Mouse (Mus musculus) MEL (cell line): Measurements from ENCODE around the gene Mrpl49. TPM values are rescaled to one million over a fixed set of nuclear protein-coding genes. Genes with fewer than 3 reads are reported as not detected.

Experiments used
- DNase-seq: peaks from one replicate; pipeline ENCODE4 v3.0.0; 2011; ENCODE audit warnings: low read depth, low spot score
- H3K27ac ChIP-seq: 2 replicates; pipeline ENCODE4 v1.5.1; 2012; ENCODE audit warnings: low read depth, mild to moderate bottlenecking, control low read depth, low read length, moderate library complexity; ENCODE audit not compliant: control insufficient read depth
- H3K27me3 ChIP-seq, 2 experiments: fragments of 150-350 bp in 1 of 2; sonication (generic) in 1 of 2; 2 replicates each; pipeline ENCODE4 v1.6.1; 2012; ENCODE audit warnings: low read length in 2 of 2, mild to moderate bottlenecking in 2 of 2, improper control_type of control experiment in 1 of 2, moderate library complexity in 1 of 2; ENCODE audit not compliant: insufficient read depth in 2 of 2, control insufficient read depth in 1 of 2
- H3K36me3 ChIP-seq, 2 experiments: 2 replicates each; pipeline ENCODE4 v1.6.1; 2012 to 2014; ENCODE audit warnings: low read length in 2 of 2, improper control_type of control experiment in 1 of 2, inconsistent platforms in 1 of 2, mild to moderate bottlenecking in 1 of 2; ENCODE audit not compliant: insufficient read depth in 2 of 2, control insufficient read depth in 1 of 2
- H3K4me1 ChIP-seq, 2 experiments: fragments of 150-350 bp in 1 of 2; sonication (generic) in 1 of 2; 2 replicates each; pipeline ENCODE4 v1.6.1; 2012; ENCODE audit warnings: low read length in 2 of 2, improper control_type of control experiment in 1 of 2, mild to moderate bottlenecking in 1 of 2; ENCODE audit not compliant: insufficient read depth in 2 of 2, control insufficient read depth in 1 of 2
- H3K4me3 ChIP-seq, 2 experiments: fragments of 150-350 bp in 1 of 2; sonication (generic) in 1 of 2; 2 replicates each; pipeline ENCODE4 v1.5.1; 2012; ENCODE audit warnings: low read depth in 2 of 2, low read length in 2 of 2, mild to moderate bottlenecking in 2 of 2, moderate library complexity in 2 of 2, control low read depth in 1 of 2, improper control_type of control experiment in 1 of 2; ENCODE audit not compliant: control insufficient read depth in 1 of 2, insufficient read depth in 1 of 2
- H3K79me2 ChIP-seq: 2 replicates; pipeline ENCODE4 v1.6.1; 2012; ENCODE audit warnings: mild to moderate bottlenecking, low read length, moderate library complexity; ENCODE audit not compliant: control insufficient read depth, poor library complexity, insufficient read depth
- H3K9ac ChIP-seq: 2 replicates; pipeline ENCODE4 v1.6.1; 2012; ENCODE audit warnings: low read depth, mild to moderate bottlenecking, control low read depth, low read length, moderate library complexity; ENCODE audit not compliant: control insufficient read depth, poor library complexity, severe bottlenecking
- H3K9me3 ChIP-seq: fragments of 150-350 bp; sonication (generic); replicated peaks from 2 replicates; pipeline ENCODE4 v1.6.1; 2012; ENCODE audit warnings: mild to moderate bottlenecking, low read length, improper control_type of control experiment, moderate library complexity; ENCODE audit not compliant: insufficient read depth
- CHD1 ChIP-seq: IDR thresholded peaks from 2 replicates; pipeline ENCODE4 v1.6.1; 2012; ENCODE audit warnings: low read depth, mild to moderate bottlenecking, inconsistent platforms, low read length, improper control_type of control experiment
- EP300 ChIP-seq, 2 experiments: IDR thresholded peaks; 2 replicates each; pipeline ENCODE4 v1.6.1; 2011; ENCODE audit warnings: improper control_type of control experiment in 2 of 2, low read length in 2 of 2, low read depth in 1 of 2, mild to moderate bottlenecking in 1 of 2
- ETS1 ChIP-seq: IDR thresholded peaks from 2 replicates; pipeline ENCODE4 v1.6.1; 2012; ENCODE audit warnings: low read depth, mild to moderate bottlenecking, inconsistent platforms, low read length, improper control_type of control experiment, moderate library complexity
- GABPA ChIP-seq: IDR thresholded peaks from 2 replicates; pipeline ENCODE4 v1.6.1; 2012; ENCODE audit warnings: low read depth, mild to moderate bottlenecking, inconsistent platforms, low read length, improper control_type of control experiment, moderate library complexity
- GATA1 ChIP-seq: IDR thresholded peaks from 2 replicates; pipeline ENCODE4 v1.6.1; 2011; ENCODE audit warnings: low read depth, low read length, improper control_type of control experiment
- HCFC1 ChIP-seq: IDR thresholded peaks from 2 replicates; pipeline ENCODE4 v1.6.1; 2012; ENCODE audit warnings: low read depth, mild to moderate bottlenecking, inconsistent platforms, low read length, improper control_type of control experiment, moderate library complexity
- JUND ChIP-seq: IDR thresholded peaks from 2 replicates; pipeline ENCODE4 v1.6.1; 2011; ENCODE audit warnings: low read depth, mild to moderate bottlenecking, improper control_type of control experiment, low read length
- MAFK ChIP-seq: IDR thresholded peaks from 2 replicates; pipeline ENCODE4 v1.6.1; 2011; ENCODE audit warnings: low read depth, mild to moderate bottlenecking, low read length, improper control_type of control experiment, borderline replicate concordance
- MAZ ChIP-seq: IDR thresholded peaks from 2 replicates; pipeline ENCODE4 v1.6.1; 2012; ENCODE audit warnings: low read depth, mild to moderate bottlenecking, inconsistent platforms, low read length, improper control_type of control experiment
- MEF2A ChIP-seq: IDR thresholded peaks from 2 replicates; pipeline ENCODE4 v1.6.1; 2014; ENCODE audit warnings: low read depth, mild to moderate bottlenecking, inconsistent platforms, low read length, improper control_type of control experiment; ENCODE audit not compliant: poor library complexity, insufficient replicate concordance, severe bottlenecking; ENCODE audit errors: extremely low read depth
- MXI1 ChIP-seq: IDR thresholded peaks from 2 replicates; pipeline ENCODE4 v1.6.1; 2011; ENCODE audit warnings: mild to moderate bottlenecking, low read depth, low read length, improper control_type of control experiment
- MYB ChIP-seq: IDR thresholded peaks from 2 replicates; pipeline ENCODE4 v1.6.1; 2011; ENCODE audit warnings: mild to moderate bottlenecking, low read depth, low read length, improper control_type of control experiment
- NELFE ChIP-seq: IDR thresholded peaks from 2 replicates; pipeline ENCODE4 v1.6.1; 2011; ENCODE audit warnings: low read depth, low read length, improper control_type of control experiment
- POLR2A ChIP-seq, 2 experiments: IDR thresholded peaks; 2 replicates each; pipeline ENCODE4 v1.6.1; 2011 to 2012; ENCODE audit warnings: low read length in 2 of 2, mild to moderate bottlenecking in 2 of 2, control low read depth in 1 of 2, improper control_type of control experiment in 1 of 2, low read depth in 1 of 2, moderate library complexity in 1 of 2; ENCODE audit not compliant: control insufficient read depth in 1 of 2, insufficient read depth in 1 of 2, poor library complexity in 1 of 2
- RCOR1 ChIP-seq: IDR thresholded peaks from 2 replicates; pipeline ENCODE4 v1.6.1; 2012; ENCODE audit warnings: low read depth, mild to moderate bottlenecking, inconsistent platforms, low read length, improper control_type of control experiment
- SIN3A ChIP-seq: IDR thresholded peaks from 2 replicates; pipeline ENCODE4 v1.6.1; 2012; ENCODE audit warnings: low read length, improper control_type of control experiment, inconsistent platforms
- TAL1 ChIP-seq: IDR thresholded peaks from 2 replicates; pipeline ENCODE4 v1.6.1; 2012; ENCODE audit warnings: mild to moderate bottlenecking, inconsistent platforms, low read length, moderate library complexity, mixed read lengths
- TBP ChIP-seq: IDR thresholded peaks from 2 replicates; pipeline ENCODE4 v1.8.0; 2011; ENCODE audit warnings: low read depth, low read length, improper control_type of control experiment
- TCF12 ChIP-seq: IDR thresholded peaks from 2 replicates; pipeline ENCODE4 v1.6.1; 2014; ENCODE audit warnings: low read depth, mild to moderate bottlenecking, inconsistent platforms, low read length, improper control_type of control experiment, moderate library complexity
- UBTF ChIP-seq: IDR thresholded peaks from 2 replicates; pipeline ENCODE4 v1.6.1; 2012; ENCODE audit warnings: low read depth, mild to moderate bottlenecking, inconsistent platforms, low read length, improper control_type of control experiment, moderate library complexity, borderline replicate concordance; ENCODE audit not compliant: insufficient read depth
- ZKSCAN1 ChIP-seq: IDR thresholded peaks from 2 replicates; pipeline ENCODE4 v1.6.1; 2012; ENCODE audit warnings: low read depth, mild to moderate bottlenecking, inconsistent platforms, low read length, improper control_type of control experiment, moderate library complexity
- ZMIZ1 ChIP-seq: IDR thresholded peaks from 2 replicates; pipeline ENCODE4 v1.6.1; 2012; ENCODE audit warnings: low read depth, mild to moderate bottlenecking, inconsistent platforms, low read length, improper control_type of control experiment, moderate library complexity
- polyA plus RNA-seq, 2 experiments: library from polyadenylated mRNA; stranded (reverse) in 1 of 2; unstranded in 1 of 2; fragments of >175 nt in 1 of 2; fragments of >200 nt in 1 of 2; gene quantifications; 2 replicates each; pipeline versions ENCODE4 v1.2.1 to v1.2.4; 2012; ENCODE audit warnings: low replicate concordance in 2 of 2, low read depth in 1 of 2; ENCODE audit not compliant: insufficient read length in 2 of 2, insufficient read depth in 1 of 2, missing spikeins in 1 of 2
- total RNA-seq: library from RNA; depleted of rRNA; stranded (reverse); fragments of 300-350 nt; gene quantifications from 2 replicates; pipeline ENCODE4 v1.2.3, GENCODE M21; 2012

Gene Mrpl49
- total and polyA plus RNA-seq, 3 experiments: 81.6 to 98.7 TPM; not detected in 1

- Histone ChIP-seq H3K27ac (peak within 1 kb of the TSS; percentile 82), H3K4me1 (peaks cover 24 to 33% of the 10 kb centered on the region in 2 experiments), H3K27me3 (no peaks in the 10 kb centered on the region), H3K36me3 (peaks cover 0 to 32% of the 10 kb centered on the region in 2 experiments; a peak in 2 of 4 replicates), H3K79me2 (no peaks in the 10 kb centered on the region), H3K9ac (0 out of 2 replicates have a peak within 1 kb of the TSS, but pooled peaks have one; percentile 4), H3K9me3 (no peaks in the 10 kb centered on the region), H3K4me3 (no peak within 1 kb of the TSS)
- TF ChIP-seq GABPA (no peak), POLR2A (IDR thresholded peaks at IDR 0.05; ENCODE audit: control insufficient read depth in 1 of 2, insufficient read depth in 1 of 2, low read depth in 1 of 2, low read length in 2 of 2, poor library complexity in 1 of 2) (no peak), TCF12 (no peak), UBTF (no peak), MXI1 (no peak), MAFK (no peak), MYB (no peak), HCFC1 (no peak), RCOR1 (no peak), ZMIZ1 (no peak), EP300 (IDR thresholded peaks at IDR 0.05; ENCODE audit: low read depth in 1 of 2, low read length in 2 of 2) (no peak), JUND (no peak)
- no peak for DNase-seq
Observed at GRCm38 (mm10) chr19:6105586-6105985, 48.0 kb upstream of the Mrpl49 start, which contains the start of gene Naaladl1. Gene Naaladl1, plus strand, starts transcription at chr19:6105782.

- H3K27me3 ChIP-seq: no peaks in the 10 kb centered on the region
- no peak overlapping the region; a peak in 1 of 4 replicates for H3K4me3 ChIP-seq
- H3K27ac ChIP-seq: peak overlapping the region; percentile 82
- TF ChIP-seq SIN3A (peak; percentile 74; the same call in 1 of the 2 replicates), MEF2A (no peak), MXI1 (peak; percentile 48; the same call in 1 of the 2 replicates), NELFE (0 out of 2 replicates have a peak, but pooled peaks have one; percentile 37), RCOR1 (no peak), TBP (no peak), ETS1 (peak; percentile 62), MAZ (0 out of 2 replicates have a peak, but pooled peaks have one; percentile 15), TCF12 (peak; percentile 69; the same call in 1 of the 2 replicates), HCFC1 (peak; percentile 13; the same call in 1 of the 2 replicates), TAL1 (peak; percentile 8; the same call in 1 of the 2 replicates), CHD1 (no peak), MYB (no peak), ZKSCAN1 (no peak), GATA1 (peak; percentile 67), EP300 (IDR thresholded peaks at IDR 0.05; ENCODE audit: low read depth in 1 of 2, low read length in 2 of 2) (peak; percentile 65 to 68; a peak in 3 of 4 replicates)
- TF ChIP-seq, all 39 proteins: peak for 10
- Histone ChIP-seq H3K9ac (peak overlapping the region; percentile 37; the same call in 1 of the 2 replicates), H3K4me1 (peaks cover 28 to 41% of the 10 kb centered on the region in 2 experiments), H3K79me2 (no peaks in the 10 kb centered on the region), H3K36me3 (peaks cover 0 to 37% of the 10 kb centered on the region in 2 experiments; a peak in 2 of 4 replicates), H3K9me3 (no peaks in the 10 kb centered on the region)
- DNase-seq: no peak
Observed at GRCm38 (mm10) chr19:6104476-6104875, 46.9 kb upstream of the Mrpl49 start.
